Mouse (Mus musculus) spleen, postnatal 36 days (tissue): Measurements from ENCODE around the gene Galnt11.

Experiments used
- DNase-seq, 2 experiments: peaks; one replicate each; pipeline ENCODE4 v3.0.0; 2022; ENCODE audit warnings: low spot score in 2 of 2, mixed read lengths in 1 of 2

Gene Galnt11

DNA sequence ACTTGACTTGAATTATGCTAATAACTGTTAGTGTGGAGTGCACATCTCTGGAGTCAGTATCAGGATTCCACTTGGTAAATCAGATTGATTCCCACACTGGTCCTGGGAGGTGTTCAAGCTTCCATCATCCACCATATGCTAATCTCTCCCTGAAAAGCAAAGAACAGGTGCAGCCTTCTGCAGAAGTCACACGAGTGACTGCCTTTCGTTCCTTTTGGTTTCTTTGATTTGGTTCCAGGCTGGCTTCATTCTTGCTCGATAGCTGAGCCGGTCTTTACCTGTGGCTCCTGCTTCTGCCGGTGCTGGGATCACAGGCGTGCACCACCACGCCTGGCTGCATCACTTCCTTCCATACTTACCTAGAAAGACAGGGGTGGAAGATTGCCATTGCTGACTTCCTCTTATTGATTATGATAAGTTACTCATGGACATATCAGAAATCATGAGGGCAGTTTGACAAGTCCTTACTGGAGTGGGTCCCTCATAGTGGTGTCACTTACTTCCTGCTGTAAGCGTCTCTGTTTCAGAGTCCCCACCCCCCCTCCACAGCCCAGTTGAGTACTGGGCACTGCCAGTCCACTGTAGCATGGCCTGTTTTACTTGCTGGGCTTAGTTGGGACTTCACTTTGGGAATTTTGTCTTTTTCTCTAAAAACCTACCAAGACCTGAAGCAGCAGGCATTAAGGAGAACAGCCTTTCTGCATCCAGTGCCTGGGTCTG is 31.3 kb downstream of the Galnt11 start:
- DNase-seq, result no peak

DNA sequence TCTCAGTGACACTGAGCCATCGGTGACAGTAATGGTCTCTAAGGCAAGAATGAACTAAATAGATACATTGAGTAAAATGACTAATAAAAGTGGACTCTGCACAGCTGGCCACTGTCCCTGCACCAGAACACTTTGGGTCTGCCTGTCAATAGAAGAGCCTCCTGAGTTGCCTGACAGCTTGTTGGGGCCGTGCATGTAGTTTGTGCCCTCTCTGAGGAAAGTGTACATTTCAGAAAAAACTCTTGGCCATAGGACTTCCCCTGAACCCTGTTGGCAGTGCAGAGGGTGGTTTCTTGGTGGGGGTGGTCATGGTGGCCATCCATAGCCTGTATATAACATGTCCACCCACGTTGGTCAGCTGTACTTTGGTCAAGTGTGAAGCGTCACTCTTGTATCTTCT is 32.8 kb downstream of the Galnt11 start:
- DNase-seq, result no peak

DNA sequence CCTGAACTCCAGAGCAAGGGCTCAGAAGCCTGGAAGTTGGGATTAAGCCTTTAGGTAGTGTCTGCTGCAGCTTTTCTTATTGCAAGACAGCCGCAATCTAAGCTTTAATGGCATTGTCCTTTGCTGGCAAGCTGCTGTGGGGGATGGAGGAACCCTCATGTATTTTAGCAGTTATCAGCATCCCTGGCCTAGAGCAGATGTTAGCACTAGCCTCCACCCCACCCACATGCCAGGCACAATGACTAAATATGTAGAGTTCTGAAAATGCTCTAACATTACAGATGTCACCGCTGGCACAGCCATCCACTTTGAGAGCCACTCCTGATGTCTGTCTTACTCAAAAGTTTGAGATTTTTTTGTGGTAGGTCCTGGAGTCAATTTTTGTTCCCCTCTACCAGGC is 35.0 kb downstream of the Galnt11 start:
- no peak for DNase-seq

DNA sequence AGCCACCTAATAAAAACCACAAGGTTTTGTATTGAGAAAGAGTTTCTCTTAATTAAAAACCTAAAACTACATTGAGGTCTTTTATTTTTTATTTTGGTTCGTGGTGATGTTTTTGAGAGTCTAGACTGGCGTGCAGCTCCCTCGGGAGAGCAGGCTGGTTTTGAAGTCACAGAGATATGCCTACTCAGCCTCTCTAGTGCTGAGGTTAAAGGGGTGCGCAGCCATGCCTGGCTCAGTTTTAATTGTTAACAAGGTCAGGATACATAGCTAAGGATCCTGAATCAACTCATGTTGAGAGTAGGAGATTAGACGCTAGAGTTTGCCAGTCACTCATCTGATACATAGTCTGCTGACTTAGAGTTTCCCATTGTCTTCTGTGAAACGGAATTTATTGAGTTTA is 39.7 kb downstream of the Galnt11 start:
- DNase-seq, result no peak

DNA sequence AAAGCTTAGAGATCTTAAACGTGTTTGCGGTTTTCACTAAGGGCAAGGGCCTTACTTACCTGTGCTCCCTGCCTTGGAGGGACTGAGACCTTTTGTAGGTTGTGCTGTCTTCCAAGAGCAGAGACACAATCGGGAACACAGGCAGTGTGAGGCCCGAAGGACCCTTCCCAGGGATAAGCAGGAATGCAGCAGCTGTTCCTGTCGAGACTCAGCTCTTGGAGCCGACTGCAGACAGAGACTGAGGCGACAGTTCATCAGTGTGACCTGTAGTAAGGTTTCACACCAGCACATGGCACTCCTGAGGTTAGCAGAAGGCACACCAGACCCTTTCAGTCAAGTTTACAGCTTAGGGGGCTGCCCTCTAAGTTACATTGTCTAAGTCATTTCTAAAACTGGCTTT is 40.6 kb downstream of the Galnt11 start:
- no peak for DNase-seq

DNA sequence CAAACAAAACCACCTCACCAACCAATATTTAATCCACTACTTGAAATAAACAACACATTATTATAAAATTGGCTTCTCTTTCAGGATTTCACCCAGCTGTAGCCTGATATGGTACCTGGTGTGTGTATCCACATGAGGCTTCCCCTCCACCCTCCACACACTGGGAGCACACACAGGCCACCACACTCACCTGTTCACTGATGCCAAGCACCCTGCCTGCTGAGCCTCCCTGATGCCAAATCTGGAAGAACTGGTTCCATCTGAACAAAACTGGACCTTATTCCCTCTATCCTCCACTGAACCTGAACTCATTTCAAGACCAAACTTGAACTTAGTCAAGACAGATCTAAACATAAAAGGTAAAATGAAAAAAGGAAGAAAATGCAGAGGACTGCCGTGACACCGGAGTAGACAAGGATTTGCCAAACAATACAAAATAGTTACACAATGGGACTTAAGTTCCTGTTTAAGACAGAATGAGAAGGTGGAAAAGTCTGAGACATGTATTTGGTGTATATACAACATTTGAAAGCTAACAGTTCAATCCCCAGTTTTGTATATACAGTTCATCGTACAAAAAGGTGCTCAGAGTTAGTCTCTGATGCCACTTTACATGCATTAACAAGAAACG is 46.7 kb downstream of the Galnt11 start:
- no peak for DNase-seq

DNA sequence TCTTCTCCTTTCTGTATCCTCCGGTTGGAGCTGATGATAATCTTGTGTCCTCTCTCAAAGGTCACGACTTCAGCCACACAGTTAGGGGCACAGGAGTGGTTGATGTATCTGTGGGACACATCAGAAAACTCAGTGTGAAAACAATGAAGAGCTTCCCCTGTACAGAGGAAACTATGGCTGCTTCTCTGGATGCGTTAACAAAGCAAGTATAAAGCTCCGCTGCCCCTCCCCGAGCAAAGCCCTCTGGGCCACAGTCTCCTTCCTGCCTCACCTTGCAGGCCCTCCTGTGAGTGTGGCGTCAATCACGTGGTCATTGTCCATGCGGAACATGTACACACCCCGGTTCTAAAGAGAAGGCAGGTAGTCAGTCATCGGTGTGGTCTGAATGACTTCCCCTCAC is 53.9 kb downstream of the Galnt11 start:
- no peak for DNase-seq

DNA sequence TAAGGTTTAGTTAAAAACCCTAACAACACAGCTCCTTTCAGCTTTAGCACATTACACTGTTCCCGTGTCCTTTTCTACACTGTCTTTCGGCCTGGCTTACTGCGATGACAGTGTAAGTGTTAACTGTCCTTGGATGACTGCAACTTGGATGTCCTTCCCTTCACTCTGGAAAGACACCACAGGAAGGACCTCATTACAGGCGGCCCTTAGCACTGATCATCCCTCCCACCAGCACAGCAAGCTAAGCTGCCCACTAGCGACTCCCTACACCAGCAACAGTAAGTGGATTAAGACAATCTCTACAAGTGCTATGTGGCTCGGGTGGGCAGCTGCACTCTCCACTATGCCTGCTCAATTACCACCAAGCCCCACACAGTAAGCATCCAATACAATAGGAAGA is 54.7 kb downstream of the Galnt11 start:
- DNase-seq, result no peak

DNA sequence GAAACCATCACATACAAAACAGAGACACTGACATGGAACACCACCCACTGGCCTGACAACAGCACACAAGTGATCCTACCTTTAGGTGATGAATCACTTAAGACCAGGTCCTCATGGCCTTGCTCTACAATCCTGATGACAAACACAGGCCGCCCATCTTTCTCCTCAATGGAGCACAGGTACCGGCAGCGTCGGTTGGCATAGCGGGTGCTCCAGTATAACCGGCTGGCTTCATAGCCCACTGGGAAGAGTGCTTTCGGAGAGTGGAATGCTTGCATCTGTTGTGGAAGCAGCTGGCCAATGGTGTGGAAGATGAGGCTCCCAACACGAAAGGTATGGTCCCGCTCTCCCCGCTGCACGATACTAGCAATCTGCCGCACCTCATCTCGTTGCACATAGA is 62.3 kb downstream of the Galnt11 start:
- DNase-seq, result no peak

DNA sequence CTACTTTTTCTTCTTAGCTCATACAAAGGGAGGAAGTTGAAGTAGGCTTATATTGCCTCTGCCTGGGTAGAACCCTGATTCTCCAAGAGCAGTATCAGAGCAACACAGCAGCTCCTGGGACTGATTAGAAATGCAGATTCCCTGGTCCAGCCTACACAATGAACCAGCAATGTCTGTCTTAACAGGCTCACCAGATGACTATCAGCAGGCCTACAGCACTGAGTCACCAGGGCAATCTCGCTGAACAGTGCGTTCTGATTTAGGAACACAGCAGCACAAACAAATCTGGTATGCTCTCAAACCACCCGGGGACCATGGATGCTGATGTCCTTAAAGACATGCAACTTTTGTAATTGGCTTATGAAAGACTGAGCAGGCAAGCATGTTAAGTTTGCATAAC is 75.1 kb downstream of the Galnt11 start:
- no peak for DNase-seq

DNA sequence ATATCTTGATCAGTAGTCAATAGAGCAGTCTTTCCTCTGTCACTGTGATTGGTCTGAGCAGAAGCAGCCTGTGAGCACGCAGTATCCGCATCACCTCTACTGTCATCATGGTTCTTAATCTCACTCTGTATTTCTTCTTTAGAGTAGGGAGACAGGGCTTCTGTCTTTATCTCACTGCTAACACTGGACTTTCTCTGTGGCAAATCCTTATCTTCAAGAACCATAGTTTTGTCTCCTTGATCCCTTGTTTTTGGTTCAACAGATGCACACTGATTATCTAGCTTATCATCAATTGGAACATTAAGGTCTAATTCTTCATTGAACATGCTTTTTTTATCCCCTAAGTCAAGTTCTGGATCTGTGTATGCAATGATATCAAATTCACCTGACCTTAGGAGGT is 88.5 kb downstream of the Galnt11 start:
- no peak for DNase-seq

DNA sequence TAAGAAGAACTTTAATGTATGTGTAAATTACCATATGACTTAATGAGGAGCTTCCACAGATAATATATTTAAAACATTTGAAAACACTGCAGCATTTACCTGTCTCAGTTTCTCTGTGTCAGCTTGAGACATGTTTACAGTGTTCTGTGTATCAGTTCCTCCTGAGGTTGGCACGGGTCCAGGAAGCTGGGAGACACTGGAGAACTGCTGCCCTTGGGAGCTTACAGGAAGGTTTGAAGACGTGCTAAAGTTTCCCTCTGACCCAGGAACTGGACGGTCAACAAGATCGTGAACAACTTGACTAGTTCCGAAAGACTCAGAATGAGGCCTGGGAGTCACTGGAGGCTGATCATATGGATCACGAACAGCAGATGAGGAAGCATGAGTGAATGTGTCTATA is 92.2 kb downstream of the Galnt11 start:
- DNase-seq, result no peak
